Mouse (Mus musculus): ENCODE results near the gene Klhl21. TPM values are rescaled to one million over a fixed set of nuclear protein-coding genes. Genes with fewer than 3 reads are reported as not detected.

Gene Klhl21
- polyA plus RNA-seq (2015; fragmentation: Nextera tagmentation; extraction: Ambion mirVana) = 10.9 and 12.3 TPM in 2 replicates

- Histone ChIP-seq H3K27me3 (ENCODE audit: control insufficient read depth, insufficient read depth, low read depth, low read length) (no peaks in the 10 kb centered on the region), H3K4me2 (ENCODE audit: low read depth, low read length) (peak within 1 kb of the TSS; percentile 95), H3K4me3 (ENCODE audit: low read length) (peak within 1 kb of the TSS; percentile 79), H3K4me1 (replicated peaks; ENCODE audit: control insufficient read depth, insufficient read depth, low read length) (peaks cover 36% of the 10 kb centered on the region), H3K9me3 (ENCODE audit: control insufficient read depth, low read length) (no peaks in the 10 kb centered on the region), H3K9ac (ENCODE audit: low read length) (peak within 1 kb of the TSS; percentile 77), H3K36me3 (ENCODE audit: control insufficient read depth, insufficient read depth, low read length) (peaks cover 2% of the 10 kb centered on the region; the same call in 1 of the 2 replicates), H3K27ac (ENCODE audit: low read length) (peak within 1 kb of the TSS; percentile 96)
- peak; percentile 92 for ATAC-seq (ENCODE audit: low read depth)
- WGBS = 0% methylated on average over 40 of the region's 45 CpGs
These were observed at the start of gene Klhl21 for GRCm38 (mm10) chr4:152008622-152009075. Gene Klhl21, plus strand, starts transcription at chr4:152008803.

GRCm38 (mm10) chr4:151959849-151960512, 48.6 kb upstream of the Klhl21 start:
- H3K4me3 ChIP-seq (ENCODE audit: low read length) = no peak overlapping the region
- H3K9ac ChIP-seq (ENCODE audit: low read length) = no peak overlapping the region
- 83% methylated on average over 11 of the region's 11 CpGs for WGBS
- no peak overlapping the region for H3K27ac ChIP-seq (ENCODE audit: low read length)
- H3K27me3 ChIP-seq (ENCODE audit: control insufficient read depth, insufficient read depth, low read depth, low read length) = no peaks in the 10 kb centered on the region
- 0 out of 2 replicates have a peak, but pooled peaks cover 3% of the 10 kb centered on the region for H3K4me1 ChIP-seq (replicated peaks; ENCODE audit: control insufficient read depth, insufficient read depth, low read length)
- H3K4me2 ChIP-seq (ENCODE audit: low read depth, low read length) = no peak overlapping the region
- H3K9me3 ChIP-seq (ENCODE audit: control insufficient read depth, low read length) = no peaks in the 10 kb centered on the region
- H3K36me3 ChIP-seq (ENCODE audit: control insufficient read depth, insufficient read depth, low read length) = peaks cover 37% of the 10 kb centered on the region
- no peak for ATAC-seq (ENCODE audit: low read depth)

- Histone ChIP-seq H3K27ac (ENCODE audit: low read length) (no peak overlapping the region), H3K36me3 (ENCODE audit: control insufficient read depth, insufficient read depth, low read length) (peaks cover 36% of the 10 kb centered on the region), H3K4me3 (ENCODE audit: low read length) (no peak overlapping the region), H3K4me2 (ENCODE audit: low read depth, low read length) (no peak overlapping the region), H3K4me1 (replicated peaks; ENCODE audit: control insufficient read depth, insufficient read depth, low read length) (0 out of 2 replicates have a peak, but pooled peaks cover 3% of the 10 kb centered on the region), H3K9ac (ENCODE audit: low read length) (no peak overlapping the region), H3K9me3 (ENCODE audit: control insufficient read depth, low read length) (no peaks in the 10 kb centered on the region), H3K27me3 (ENCODE audit: control insufficient read depth, insufficient read depth, low read depth, low read length) (no peaks in the 10 kb centered on the region)
- WGBS = 58% methylated on average over 3 of the region's 3 CpGs
- ATAC-seq (ENCODE audit: low read depth) = peak; percentile 79
These were observed 48.1 kb upstream of the Klhl21 start for GRCm38 (mm10) chr4:151960513-151960854.

GRCm38 (mm10) chr4:151962817-151963216, 45.8 kb upstream of the Klhl21 start:
- Histone ChIP-seq H3K4me3 (ENCODE audit: low read length) (no peak overlapping the region), H3K36me3 (ENCODE audit: control insufficient read depth, insufficient read depth, low read length) (peaks cover 27% of the 10 kb centered on the region), H3K4me2 (ENCODE audit: low read depth, low read length) (no peak overlapping the region), H3K27me3 (ENCODE audit: control insufficient read depth, insufficient read depth, low read depth, low read length) (no peaks in the 10 kb centered on the region), H3K4me1 (replicated peaks; ENCODE audit: control insufficient read depth, insufficient read depth, low read length) (0 out of 2 replicates have a peak, but pooled peaks cover 3% of the 10 kb centered on the region), H3K27ac (ENCODE audit: low read length) (no peak overlapping the region), H3K9me3 (ENCODE audit: control insufficient read depth, low read length) (no peaks in the 10 kb centered on the region), H3K9ac (ENCODE audit: low read length) (no peak overlapping the region)
- no peak for ATAC-seq (ENCODE audit: low read depth)
- 72% methylated on average over 3 of the region's 3 CpGs for WGBS

- 91% methylated on average over 26 of the region's 26 CpGs for WGBS
- no peak overlapping the region for H3K4me2 ChIP-seq (ENCODE audit: low read depth, low read length)
- H3K9ac ChIP-seq (ENCODE audit: low read length) = no peak overlapping the region
- no peak overlapping the region for H3K4me3 ChIP-seq (ENCODE audit: low read length)
- no peak for ATAC-seq (ENCODE audit: low read depth)
- H3K27ac ChIP-seq (ENCODE audit: low read length) = no peak overlapping the region
- H3K4me1 ChIP-seq (replicated peaks; ENCODE audit: control insufficient read depth, insufficient read depth, low read length) = no peaks in the 10 kb centered on the region
- H3K36me3 ChIP-seq (ENCODE audit: control insufficient read depth, insufficient read depth, low read length) = peaks cover 25% of the 10 kb centered on the region
- no peaks in the 10 kb centered on the region for H3K27me3 ChIP-seq (ENCODE audit: control insufficient read depth, insufficient read depth, low read depth, low read length)
- no peaks in the 10 kb centered on the region for H3K9me3 ChIP-seq (ENCODE audit: control insufficient read depth, low read length)
These were observed 40.2 kb upstream of the Klhl21 start for GRCm38 (mm10) chr4:151968204-151968921.

GRCm38 (mm10) chr4:151972221-151972967, 36.2 kb upstream of the Klhl21 start:
- Histone ChIP-seq H3K4me1 (replicated peaks; ENCODE audit: control insufficient read depth, insufficient read depth, low read length) (no peaks in the 10 kb centered on the region), H3K4me2 (ENCODE audit: low read depth, low read length) (no peak overlapping the region), H3K27ac (ENCODE audit: low read length) (no peak overlapping the region), H3K27me3 (ENCODE audit: control insufficient read depth, insufficient read depth, low read depth, low read length) (no peaks in the 10 kb centered on the region), H3K4me3 (ENCODE audit: low read length) (no peak overlapping the region), H3K9me3 (ENCODE audit: control insufficient read depth, low read length) (peaks cover 3% of the 10 kb centered on the region; the same call in 1 of the 2 replicates), H3K9ac (ENCODE audit: low read length) (no peak overlapping the region), H3K36me3 (ENCODE audit: control insufficient read depth, insufficient read depth, low read length) (peaks cover 35% of the 10 kb centered on the region)
- no peak for ATAC-seq (ENCODE audit: low read depth)
- WGBS = 56% methylated on average over 10 of the region's 10 CpGs

GRCm38 (mm10) chr4:151975441-151975840, 33.2 kb upstream of the Klhl21 start:
- H3K4me3 ChIP-seq (ENCODE audit: low read length) = no peak overlapping the region
- WGBS = 90% methylated on average over 3 of the region's 3 CpGs
- H3K36me3 ChIP-seq (ENCODE audit: control insufficient read depth, insufficient read depth, low read length) = peaks cover 32% of the 10 kb centered on the region
- H3K4me1 ChIP-seq (replicated peaks; ENCODE audit: control insufficient read depth, insufficient read depth, low read length) = no peaks in the 10 kb centered on the region
- no peaks in the 10 kb centered on the region for H3K27me3 ChIP-seq (ENCODE audit: control insufficient read depth, insufficient read depth, low read depth, low read length)
- H3K9ac ChIP-seq (ENCODE audit: low read length) = no peak overlapping the region
- peaks cover 3% of the 10 kb centered on the region; the same call in 1 of the 2 replicates for H3K9me3 ChIP-seq (ENCODE audit: control insufficient read depth, low read length)
- no peak overlapping the region for H3K27ac ChIP-seq (ENCODE audit: low read length)
- no peak for ATAC-seq (ENCODE audit: low read depth)
- no peak overlapping the region for H3K4me2 ChIP-seq (ENCODE audit: low read depth, low read length)

- ATAC-seq (ENCODE audit: low read depth) = no peak
- H3K4me1 ChIP-seq (replicated peaks; ENCODE audit: control insufficient read depth, insufficient read depth, low read length) = no peaks in the 10 kb centered on the region
- H3K36me3 ChIP-seq (ENCODE audit: control insufficient read depth, insufficient read depth, low read length) = peaks cover 38% of the 10 kb centered on the region
- H3K4me2 ChIP-seq (ENCODE audit: low read depth, low read length) = no peak overlapping the region
- no peaks in the 10 kb centered on the region for H3K27me3 ChIP-seq (ENCODE audit: control insufficient read depth, insufficient read depth, low read depth, low read length)
- no peak overlapping the region for H3K4me3 ChIP-seq (ENCODE audit: low read length)
- WGBS = 39% methylated on average over 10 of the region's 10 CpGs
- peaks cover 3% of the 10 kb centered on the region; the same call in 1 of the 2 replicates for H3K9me3 ChIP-seq (ENCODE audit: control insufficient read depth, low read length)
- H3K27ac ChIP-seq (ENCODE audit: low read length) = no peak overlapping the region
- no peak overlapping the region for H3K9ac ChIP-seq (ENCODE audit: low read length)
These were observed 30.9 kb upstream of the Klhl21 start for GRCm38 (mm10) chr4:151977748-151978147.

- 72% methylated on average over 8 of the region's 8 CpGs for WGBS
- H3K4me2 ChIP-seq (ENCODE audit: low read depth, low read length) = no peak overlapping the region
These were observed 27.9 kb upstream of the Klhl21 start for GRCm38 (mm10) chr4:151980699-151981098.

More at GRCm38 (mm10) chr4:151980699-151981098, 27.9 kb upstream of the Klhl21 start:
- no peaks in the 10 kb centered on the region for H3K27me3 ChIP-seq (ENCODE audit: control insufficient read depth, insufficient read depth, low read depth, low read length)
- ATAC-seq (ENCODE audit: low read depth) = no peak
- H3K4me1 ChIP-seq (replicated peaks; ENCODE audit: control insufficient read depth, insufficient read depth, low read length) = no peaks in the 10 kb centered on the region
- no peak overlapping the region for H3K4me3 ChIP-seq (ENCODE audit: low read length)
- H3K36me3 ChIP-seq (ENCODE audit: control insufficient read depth, insufficient read depth, low read length) = peaks cover 21% of the 10 kb centered on the region
- H3K27ac ChIP-seq (ENCODE audit: low read length) = no peak overlapping the region
- no peaks in the 10 kb centered on the region for H3K9me3 ChIP-seq (ENCODE audit: control insufficient read depth, low read length)
- H3K9ac ChIP-seq (ENCODE audit: low read length) = no peak overlapping the region

Measured in lung, embryonic 16.5 days (tissue).